Mouse (Mus musculus): ENCODE data around the gene Ndufaf3.

Gene Ndufaf3

GRCm38 (mm10) chr9:108517931-108518332 lies 49.3 kb downstream of the Ndufaf3 start:
- no peak for DNase-seq (ENCODE audit: extremely low spot score)

- DNase-seq (ENCODE audit: extremely low spot score): peak; percentile 86
Measured at GRCm38 (mm10) chr9:108517253-108517930, 49.8 kb downstream of the Ndufaf3 start.

GRCm38 (mm10) chr9:108516380-108517251 lies 50.6 kb downstream of the Ndufaf3 start, which contains the start of gene Qrich1:
TSS of gene Qrich1 (plus strand) at chr9:108516806.
- DNase-seq (ENCODE audit: extremely low spot score): peak; percentile 95
